Mouse (Mus musculus): ENCODE measurements at regions not wholly inside any gene's neighbourhood (a gene's known extent, or its start where the extent isn't known, plus 50 kb on each side); places are given as distances from the start of the nearest gene placed in this dataset.
"Not testable (repeated sequence)": the region's sequence is repeated elsewhere in the genome, so short reads cannot be mapped to it uniquely, and the experiment has no call there.

DNA sequence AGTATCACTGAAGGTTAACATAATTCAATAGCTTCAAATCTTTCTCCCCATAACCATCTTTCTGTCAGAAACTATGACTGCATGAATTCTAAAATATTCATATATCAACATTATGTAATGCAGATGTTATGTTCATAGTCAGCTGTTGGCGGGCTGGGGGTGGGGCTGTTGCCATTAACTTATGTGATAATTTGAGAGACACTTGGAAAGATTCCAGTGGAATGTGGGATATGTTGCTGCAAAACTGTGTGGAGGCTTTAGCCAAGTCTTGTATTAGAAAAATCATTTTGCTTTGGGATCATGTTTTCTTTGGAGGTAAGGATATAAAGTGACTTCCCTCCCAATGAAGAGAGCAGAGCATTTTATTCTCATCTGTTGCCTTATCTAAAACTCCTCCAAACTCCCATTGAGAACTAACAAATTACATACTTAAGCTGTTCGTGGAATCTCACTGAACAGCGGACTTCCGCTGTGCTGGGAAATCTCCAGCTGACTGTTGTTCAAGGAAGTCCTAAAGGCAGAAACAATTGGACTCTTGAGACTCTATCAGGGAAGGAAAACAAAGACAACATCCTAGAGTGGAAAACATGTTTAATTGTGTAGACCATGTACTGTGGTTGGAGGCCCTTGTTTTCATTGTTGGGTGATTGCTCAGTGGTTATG lies 260.2 kb upstream of the Gje1 start:
- no peaks in the 10 kb centered on the region for H3K9me3 ChIP-seq (ENCODE audit: low read length)
- no peak overlapping the region for H3K9ac ChIP-seq (replicated peaks)
- H3K4me2 ChIP-seq (ENCODE audit: low read depth, low read length): no peak overlapping the region
- H3K27ac ChIP-seq (ENCODE audit: low read depth): no peak overlapping the region
- peak; percentile 48 for ATAC-seq
- no peak for DNase-seq
- TF ChIP-seq EP300 (IDR thresholded peaks at IDR 0.05; ENCODE audit: low read depth) (peak; percentile 31; the same call in 1 of the 2 replicates), CTCF (IDR thresholded peaks at IDR 0.05; ENCODE audit: low read depth) (no peak)
- H3K4me1 ChIP-seq (ENCODE audit: insufficient read depth): no peaks in the 10 kb centered on the region
- WGBS (ENCODE audit: insufficient replicate concordance): 58% methylated on average over 4 of the region's 4 CpGs
- H3K4me3 ChIP-seq (ENCODE audit: low read depth, low read length): no peak overlapping the region
- H3K36me3 ChIP-seq (replicated peaks; ENCODE audit: insufficient read depth, low read length): no peaks in the 10 kb centered on the region
- no peaks in the 10 kb centered on the region for H3K27me3 ChIP-seq (ENCODE audit: insufficient read depth, low read length)

DNA sequence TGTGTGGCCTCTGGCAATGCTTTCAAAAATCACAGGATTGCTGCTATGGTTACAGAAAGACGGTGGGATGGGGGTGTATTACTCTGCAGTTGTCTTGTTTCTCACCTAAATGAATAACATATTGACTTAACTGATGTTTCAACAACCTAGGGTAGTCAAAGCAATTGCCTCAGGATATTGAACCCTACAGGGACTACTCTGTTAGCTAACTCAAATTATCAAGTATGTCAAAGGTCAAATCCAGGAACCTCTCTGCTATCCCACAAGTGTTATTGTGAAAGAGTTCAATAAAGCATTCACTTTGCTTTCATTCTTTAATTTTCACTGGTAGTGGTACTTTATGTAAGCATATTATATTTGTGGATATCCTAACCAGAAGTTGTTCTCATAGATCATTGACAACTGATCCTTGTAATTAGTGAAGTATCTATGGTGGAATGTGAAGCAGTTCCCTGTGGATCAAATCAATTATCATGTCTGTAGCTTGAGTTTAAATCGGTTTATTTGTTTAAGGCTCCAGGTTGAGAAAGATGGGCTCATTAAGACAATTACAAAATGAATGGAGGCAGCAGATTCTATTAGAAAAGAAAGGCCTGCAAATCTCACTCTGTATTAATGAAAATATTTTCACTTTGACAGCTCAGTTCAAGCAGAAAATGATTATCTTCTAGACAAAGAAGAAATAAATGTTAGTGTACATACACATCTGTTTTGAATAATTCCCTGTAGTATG lies 259.4 kb upstream of the Gje1 start:
- no peak for DNase-seq
- H3K9me3 ChIP-seq (ENCODE audit: low read length): no peaks in the 10 kb centered on the region
- no peaks in the 10 kb centered on the region for H3K36me3 ChIP-seq (replicated peaks; ENCODE audit: insufficient read depth, low read length)
- H3K9ac ChIP-seq (replicated peaks): no peak overlapping the region
- no peaks in the 10 kb centered on the region for H3K27me3 ChIP-seq (ENCODE audit: insufficient read depth, low read length)
- no peak overlapping the region for H3K27ac ChIP-seq (ENCODE audit: low read depth)
- 48% methylated on average over 2 of the region's 2 CpGs for WGBS (ENCODE audit: insufficient replicate concordance)
- no peak overlapping the region for H3K4me2 ChIP-seq (ENCODE audit: low read depth, low read length)
- H3K4me1 ChIP-seq (ENCODE audit: insufficient read depth): no peaks in the 10 kb centered on the region
- ATAC-seq: peak; percentile 89
- H3K4me3 ChIP-seq (ENCODE audit: low read depth, low read length): no peak overlapping the region
- no peak for TF ChIP-seq CTCF (IDR thresholded peaks at IDR 0.05; ENCODE audit: low read depth)

DNA sequence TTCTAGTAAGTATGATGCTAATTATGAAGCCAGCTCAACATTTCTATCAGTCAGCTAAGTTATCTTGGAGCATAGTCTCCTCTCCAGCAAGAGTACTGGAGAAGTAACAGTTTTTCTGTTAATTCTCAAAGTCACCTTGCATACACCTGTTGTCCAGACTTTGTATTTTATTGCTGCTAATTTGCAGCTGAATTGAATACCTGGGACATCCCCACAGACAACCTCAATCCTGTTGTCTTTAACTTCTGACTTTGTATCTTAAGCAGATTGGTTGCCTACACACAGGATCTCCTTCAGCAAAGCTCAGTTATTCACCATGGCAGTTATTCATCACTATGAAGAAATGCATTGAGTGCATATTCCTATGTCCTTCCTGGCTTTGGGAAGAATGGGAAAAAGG lies 251.7 kb upstream of the Gje1 start:
- TF ChIP-seq CTCF (IDR thresholded peaks at IDR 0.05; ENCODE audit: low read depth) (no peak), EP300 (IDR thresholded peaks at IDR 0.05; ENCODE audit: low read depth) (no peak)
- ATAC-seq: no peak
- Histone ChIP-seq H3K36me3 (replicated peaks; ENCODE audit: insufficient read depth, low read length) (no peaks in the 10 kb centered on the region), H3K27me3 (ENCODE audit: insufficient read depth, low read length) (no peaks in the 10 kb centered on the region), H3K4me2 (ENCODE audit: low read depth, low read length) (no peak overlapping the region), H3K4me3 (ENCODE audit: low read depth, low read length) (no peak overlapping the region), H3K4me1 (ENCODE audit: insufficient read depth) (no peaks in the 10 kb centered on the region), H3K9me3 (ENCODE audit: low read length) (no peaks in the 10 kb centered on the region), H3K27ac (ENCODE audit: low read depth) (no peak overlapping the region), H3K9ac (replicated peaks) (no peak overlapping the region)
- no peak for DNase-seq

DNA sequence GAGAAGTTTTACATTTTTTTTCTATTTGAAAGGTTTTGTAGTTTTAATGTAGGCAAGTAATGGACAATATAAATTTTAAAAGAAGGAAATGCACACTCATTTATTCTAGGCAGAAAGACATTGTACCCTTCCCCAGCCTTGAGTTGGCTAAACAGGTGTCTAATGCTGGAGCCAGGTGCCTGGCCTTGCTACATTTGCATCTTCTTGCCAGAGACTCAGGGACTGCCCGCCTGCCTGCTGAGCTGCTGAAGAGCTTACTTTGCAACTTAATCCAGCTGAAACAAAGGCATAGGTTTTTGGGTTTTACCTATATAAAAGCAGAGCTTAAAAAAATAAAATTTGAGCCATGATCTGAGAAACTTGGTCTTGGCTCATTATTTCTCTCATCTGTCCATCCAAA lies 249.6 kb upstream of the Gje1 start:
- H3K27ac ChIP-seq (ENCODE audit: low read depth): no peak overlapping the region
- 52% methylated on average over 1 of the region's 1 CpGs for WGBS (ENCODE audit: insufficient replicate concordance)

DNA sequence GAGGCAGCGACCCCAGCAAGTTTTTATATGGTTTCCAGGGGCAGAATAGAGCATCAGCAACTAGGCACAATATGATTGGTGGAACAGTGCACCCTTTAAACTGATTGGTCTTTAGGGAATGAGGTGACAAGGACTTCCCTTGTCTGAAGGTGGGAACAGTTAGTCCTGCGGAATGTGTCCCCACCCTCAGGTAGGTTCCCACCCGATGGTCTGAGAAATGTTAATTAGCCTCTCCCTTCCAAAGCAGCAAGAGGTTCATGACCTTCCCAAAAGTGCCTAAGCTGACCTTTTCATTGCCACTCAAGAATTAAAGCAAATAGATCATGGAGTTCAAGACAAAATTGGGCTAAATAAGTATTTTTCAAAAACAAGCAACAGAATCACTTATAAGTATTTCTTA lies 248.8 kb upstream of the Gje1 start:
- not testable (repeated sequence) for H3K27ac ChIP-seq (ENCODE audit: low read depth); H3K4me1 ChIP-seq (ENCODE audit: insufficient read depth); H3K9me3 ChIP-seq (ENCODE audit: low read length); H3K9ac ChIP-seq (replicated peaks); H3K4me3 ChIP-seq (ENCODE audit: low read depth, low read length); H3K36me3 ChIP-seq (replicated peaks; ENCODE audit: insufficient read depth, low read length); DNase-seq; H3K4me2 ChIP-seq (ENCODE audit: low read depth, low read length); ATAC-seq; H3K27me3 ChIP-seq (ENCODE audit: insufficient read depth, low read length)
- WGBS (ENCODE audit: insufficient replicate concordance): 75% methylated on average over 3 of the region's 3 CpGs

More for the DNA sequence above, 249.6 kb upstream of the Gje1 start:
- ATAC-seq (no peak), DNase-seq (no peak)
- Histone ChIP-seq H3K36me3 (replicated peaks; ENCODE audit: insufficient read depth, low read length) (no peaks in the 10 kb centered on the region), H3K9ac (replicated peaks) (no peak overlapping the region), H3K27me3 (ENCODE audit: insufficient read depth, low read length) (no peaks in the 10 kb centered on the region), H3K4me1 (ENCODE audit: insufficient read depth) (no peaks in the 10 kb centered on the region), H3K4me2 (ENCODE audit: low read depth, low read length) (no peak overlapping the region), H3K4me3 (ENCODE audit: low read depth, low read length) (no peak overlapping the region), H3K9me3 (ENCODE audit: low read length) (no peaks in the 10 kb centered on the region)
- TF ChIP-seq CTCF (IDR thresholded peaks at IDR 0.05; ENCODE audit: low read depth) (no peak), EP300 (IDR thresholded peaks at IDR 0.05; ENCODE audit: low read depth) (no peak)

- no peak overlapping the region for H3K27ac ChIP-seq (ENCODE audit: low read depth)
- no peak overlapping the region for H3K9ac ChIP-seq (replicated peaks)
- H3K9me3 ChIP-seq (ENCODE audit: low read length): no peaks in the 10 kb centered on the region
- no peaks in the 10 kb centered on the region for H3K27me3 ChIP-seq (ENCODE audit: insufficient read depth, low read length)
- no peaks in the 10 kb centered on the region for H3K36me3 ChIP-seq (replicated peaks; ENCODE audit: insufficient read depth, low read length)
- WGBS (ENCODE audit: insufficient replicate concordance): 47% methylated on average over 1 of the region's 1 CpGs
- TF ChIP-seq EP300 (IDR thresholded peaks at IDR 0.05; ENCODE audit: low read depth) (no peak), CTCF (IDR thresholded peaks at IDR 0.05; ENCODE audit: low read depth) (no peak)
- H3K4me3 ChIP-seq (ENCODE audit: low read depth, low read length): no peak overlapping the region
- no peak for DNase-seq
- H3K4me1 ChIP-seq (ENCODE audit: insufficient read depth): no peaks in the 10 kb centered on the region
- ATAC-seq: no peak
- H3K4me2 ChIP-seq (ENCODE audit: low read depth, low read length): no peak overlapping the region
Measured at GRCm38 (mm10) chr10:14952899-14953478, 235.0 kb upstream of the Gje1 start.

Measured in liver, postnatal 0 days (tissue).